Mouse (Mus musculus) heart, embryonic 13.5 days (tissue): ENCODE measurements around the gene Sart1. TPM values are rescaled to one million over a fixed set of nuclear protein-coding genes. Genes with fewer than 3 reads are reported as not detected.
A peak's percentile ranks its signal among the peaks of the same experiment; 100 is the strongest.

ENCODE experiments used
- ATAC-seq: fragments of 200-750 bp; cut with Nextera tagmentation; 2 replicates; pipeline ENCODE4 v1.8.0; 2017; ENCODE audit warnings: moderate TSS enrichment; ENCODE audit not compliant: insufficient number of reproducible peaks, low FRiP score, low TSS enrichment; ENCODE audit errors: extremely low read depth
- H3K27ac ChIP-seq: fragments of 300-500 bp; sonication (generic); replicated peaks from 2 replicates; pipeline ENCODE4 v1.5.1; 2015; ENCODE audit warnings: moderate library complexity, mild to moderate bottlenecking, inconsistent platforms
- H3K27me3 ChIP-seq: fragments of 300-500 bp; sonication (generic); replicated peaks from 2 replicates; pipeline ENCODE4 v1.6.1; 2015; ENCODE audit warnings: mild to moderate bottlenecking, inconsistent platforms
- H3K36me3 ChIP-seq: fragments of 300-500 bp; sonication (generic); 2 replicates; pipeline ENCODE4 v1.6.1; 2015; ENCODE audit warnings: mild to moderate bottlenecking, inconsistent platforms
- H3K4me1 ChIP-seq: fragments of 300-500 bp; sonication (generic); 2 replicates; pipeline ENCODE4 v1.6.1; 2015; ENCODE audit warnings: inconsistent platforms
- H3K4me2 ChIP-seq: fragments of 300-500 bp; sonication (generic); 2 replicates; pipeline ENCODE4 v1.6.1; 2015; ENCODE audit warnings: inconsistent platforms, mild to moderate bottlenecking, moderate library complexity
- H3K4me3 ChIP-seq: fragments of 300-500 bp; sonication (generic); 2 replicates; pipeline ENCODE4 v1.5.1; 2015; ENCODE audit warnings: moderate library complexity, mild to moderate bottlenecking, inconsistent platforms
- H3K9ac ChIP-seq: fragments of 300-500 bp; sonication (generic); 2 replicates; pipeline ENCODE4 v1.6.1; 2015; ENCODE audit warnings: inconsistent platforms, mild to moderate bottlenecking, moderate library complexity
- H3K9me3 ChIP-seq: fragments of 300-500 bp; sonication (generic); 2 replicates; pipeline ENCODE4 v1.6.1; 2016; ENCODE audit warnings: inconsistent platforms
- WGBS: fragments of 180-500 bp; shearing (Covaris S2); methylation state at CpG from one replicate; pipeline ENCODE4 v1.1.7; 2015; ENCODE audit warnings: mixed read lengths; 5-methylcytosine and 5-hydroxymethylcytosine counted together
- polyA plus RNA-seq: library from polyadenylated mRNA; unstranded; fragments of >200 nt; fragmentation: Nextera tagmentation; extraction: Ambion mirVana; gene quantifications from 2 replicates; pipeline ENCODE4 v1.2.1, GENCODE M21; 2015

Gene Sart1
- polyA plus RNA-seq, 1 experiment from 2014 or later: 41.9 TPM

GRCm38 (mm10) chr19:5394168-5394567 is 5.7 kb upstream of the Sart1 start:
- no peak for ATAC-seq
- no peaks in the 10 kb centered on the region for H3K9me3 ChIP-seq
- WGBS: 41% methylated on average over 10 of the region's 10 CpGs
- no peak overlapping the region for H3K27ac ChIP-seq
- H3K4me1 ChIP-seq: peaks cover 33% of the 10 kb centered on the region
- no peaks in the 10 kb centered on the region for H3K36me3 ChIP-seq
- H3K4me3 ChIP-seq: no peak overlapping the region
- no peak overlapping the region for H3K4me2 ChIP-seq
- no peak overlapping the region for H3K9ac ChIP-seq
- H3K27me3 ChIP-seq: no peaks in the 10 kb centered on the region

- H3K27me3 ChIP-seq: no peaks in the 10 kb centered on the region
- H3K36me3 ChIP-seq: no peaks in the 10 kb centered on the region
- peaks cover 35% of the 10 kb centered on the region for H3K4me1 ChIP-seq
- 0 out of 2 replicates have a peak overlapping the region, but pooled peaks have one; percentile 7 for H3K4me2 ChIP-seq
- H3K4me3 ChIP-seq: no peak overlapping the region
- H3K9me3 ChIP-seq: no peaks in the 10 kb centered on the region
- ATAC-seq: no peak
- peak overlapping the region; percentile 81 for H3K27ac ChIP-seq
- 30% methylated on average over 4 of the region's 4 CpGs for WGBS
- H3K9ac ChIP-seq: peak overlapping the region; percentile 40
These were observed 4.4 kb upstream of the Sart1 start for GRCm38 (mm10) chr19:5392892-5393291.

GRCm38 (mm10) chr19:5390416-5390815 is 1.9 kb upstream of the Sart1 start:
- H3K9ac ChIP-seq: peak overlapping the region; percentile 98
- H3K4me2 ChIP-seq: peak overlapping the region; percentile 90
- no peaks in the 10 kb centered on the region for H3K27me3 ChIP-seq
- H3K36me3 ChIP-seq: peaks cover 11% of the 10 kb centered on the region
- H3K4me3 ChIP-seq: peak overlapping the region; percentile 100
- ATAC-seq: no peak
- no peak overlapping the region for H3K27ac ChIP-seq
- 62% methylated on average over 8 of the region's 8 CpGs for WGBS
- no peaks in the 10 kb centered on the region for H3K9me3 ChIP-seq
- H3K4me1 ChIP-seq: peaks cover 51% of the 10 kb centered on the region

- Histone ChIP-seq H3K9ac (peak overlapping the region; percentile 98), H3K4me1 (peaks cover 51% of the 10 kb centered on the region), H3K36me3 (peaks cover 19% of the 10 kb centered on the region), H3K27ac (peak overlapping the region; percentile 90), H3K9me3 (no peaks in the 10 kb centered on the region), H3K27me3 (no peaks in the 10 kb centered on the region), H3K4me3 (peak overlapping the region; percentile 100), H3K4me2 (peak overlapping the region; percentile 90)
- no peak for ATAC-seq
- WGBS: 20% methylated on average over 12 of the region's 12 CpGs
These were observed 1.1 kb upstream of the Sart1 start for GRCm38 (mm10) chr19:5389647-5390046.

GRCm38 (mm10) chr19:5388011-5388441 is 477 bp downstream of the Sart1 start:
- peak overlapping the region; percentile 90 for H3K27ac ChIP-seq
- H3K27me3 ChIP-seq: no peaks in the 10 kb centered on the region
- H3K9ac ChIP-seq: peak overlapping the region; percentile 98
- H3K36me3 ChIP-seq: peaks cover 35% of the 10 kb centered on the region
- peak overlapping the region; percentile 90 for H3K4me2 ChIP-seq
- ATAC-seq: peak; percentile 45; the same call in 1 of the 2 replicates
- H3K4me1 ChIP-seq: peaks cover 47% of the 10 kb centered on the region
- WGBS: 1% methylated on average over 41 of the region's 43 CpGs
- H3K9me3 ChIP-seq: no peaks in the 10 kb centered on the region
- peak overlapping the region; percentile 100 for H3K4me3 ChIP-seq

GRCm38 (mm10) chr19:5384715-5385114 is 3.8 kb downstream of the Sart1 start:
- Histone ChIP-seq H3K27me3 (no peaks in the 10 kb centered on the region), H3K9me3 (no peaks in the 10 kb centered on the region), H3K9ac (no peak overlapping the region), H3K36me3 (peaks cover 68% of the 10 kb centered on the region), H3K27ac (no peak overlapping the region), H3K4me1 (peaks cover 23% of the 10 kb centered on the region), H3K4me2 (no peak overlapping the region), H3K4me3 (no peak overlapping the region)
- 90% methylated on average over 8 of the region's 8 CpGs for WGBS
- ATAC-seq: no peak

GRCm38 (mm10) chr19:5383326-5383725 is 5.2 kb downstream of the Sart1 start:
- Histone ChIP-seq H3K9me3 (no peaks in the 10 kb centered on the region), H3K27me3 (no peaks in the 10 kb centered on the region), H3K4me3 (no peak overlapping the region), H3K4me1 (peaks cover 16% of the 10 kb centered on the region), H3K36me3 (peaks cover 82% of the 10 kb centered on the region), H3K9ac (no peak overlapping the region), H3K27ac (no peak overlapping the region), H3K4me2 (no peak overlapping the region)
- no peak for ATAC-seq
- 87% methylated on average over 12 of the region's 12 CpGs for WGBS

GRCm38 (mm10) chr19:5377446-5377845 is 11.1 kb downstream of the Sart1 start:
- Histone ChIP-seq H3K4me2 (no peak overlapping the region), H3K36me3 (peaks cover 89% of the 10 kb centered on the region), H3K27me3 (no peaks in the 10 kb centered on the region), H3K9me3 (no peaks in the 10 kb centered on the region), H3K9ac (no peak overlapping the region), H3K27ac (no peak overlapping the region), H3K4me3 (no peak overlapping the region), H3K4me1 (no peaks in the 10 kb centered on the region)
- 87% methylated on average over 1 of the region's 1 CpGs for WGBS
- no peak for ATAC-seq

GRCm38 (mm10) chr19:5374748-5375147 is 13.8 kb downstream of the Sart1 start:
- no peaks in the 10 kb centered on the region for H3K9me3 ChIP-seq
- ATAC-seq: no peak
- peaks cover 87% of the 10 kb centered on the region for H3K36me3 ChIP-seq
- WGBS: 63% methylated on average over 4 of the region's 4 CpGs
- H3K27ac ChIP-seq: no peak overlapping the region
- no peak overlapping the region; the same call in 1 of the 2 replicates for H3K9ac ChIP-seq
- H3K4me3 ChIP-seq: no peak overlapping the region
- no peaks in the 10 kb centered on the region for H3K27me3 ChIP-seq
- H3K4me2 ChIP-seq: no peak overlapping the region
- H3K4me1 ChIP-seq: no peaks in the 10 kb centered on the region

GRCm38 (mm10) chr19:5374177-5374576 is 14.3 kb downstream of the Sart1 start:
- Histone ChIP-seq H3K4me3 (no peak overlapping the region), H3K4me1 (no peaks in the 10 kb centered on the region), H3K4me2 (no peak overlapping the region), H3K27me3 (no peaks in the 10 kb centered on the region), H3K36me3 (peaks cover 87% of the 10 kb centered on the region), H3K9me3 (no peaks in the 10 kb centered on the region), H3K27ac (no peak overlapping the region), H3K9ac (no peak overlapping the region)
- ATAC-seq: no peak
- WGBS: 59% methylated on average over 4 of the region's 4 CpGs

GRCm38 (mm10) chr19:5372724-5373123 is 15.8 kb downstream of the Sart1 start:
- Histone ChIP-seq H3K4me1 (peaks cover 9% of the 10 kb centered on the region), H3K9me3 (no peaks in the 10 kb centered on the region), H3K4me2 (no peak overlapping the region), H3K9ac (no peak overlapping the region), H3K4me3 (no peak overlapping the region), H3K27ac (no peak overlapping the region), H3K36me3 (peaks cover 85% of the 10 kb centered on the region), H3K27me3 (no peaks in the 10 kb centered on the region)
- WGBS: 87% methylated on average over 7 of the region's 7 CpGs
- ATAC-seq: no peak

- peaks cover 68% of the 10 kb centered on the region for H3K36me3 ChIP-seq
These were observed 17.6 kb downstream of the Sart1 start for GRCm38 (mm10) chr19:5370932-5371331.

More at GRCm38 (mm10) chr19:5370932-5371331, 17.6 kb downstream of the Sart1 start:
- Histone ChIP-seq H3K4me3 (no peak overlapping the region), H3K27me3 (no peaks in the 10 kb centered on the region), H3K4me1 (peaks cover 14% of the 10 kb centered on the region), H3K27ac (no peak overlapping the region), H3K9me3 (no peaks in the 10 kb centered on the region), H3K9ac (no peak overlapping the region), H3K4me2 (no peak overlapping the region)
- no peak for ATAC-seq
- 73% methylated on average over 3 of the region's 3 CpGs for WGBS
